Mouse (Mus musculus) ES-CJ7 (cell line): ENCODE results near the gene Cntnap5c.

ENCODE experiments used
- DNase-seq: peaks from one replicate; pipeline ENCODE4 v3.0.0; 2011; ENCODE audit warnings: low read depth, low spot score

Gene Cntnap5c

GRCm38 (mm10) chr17:58003322-58003721, 234.0 kb downstream of the Cntnap5c start:
- DNase-seq = no peak

GRCm38 (mm10) chr17:58004491-58004890, 235.1 kb downstream of the Cntnap5c start:
- DNase-seq = no peak

- no peak for DNase-seq
Observed at GRCm38 (mm10) chr17:58041178-58041577, 271.8 kb downstream of the Cntnap5c start.

GRCm38 (mm10) chr17:58045149-58045548, 275.8 kb downstream of the Cntnap5c start:
- no peak for DNase-seq

- no peak for DNase-seq
Observed at GRCm38 (mm10) chr17:58069912-58070311, 300.5 kb downstream of the Cntnap5c start.

GRCm38 (mm10) chr17:58082676-58083075, 313.3 kb downstream of the Cntnap5c start:
- no peak for DNase-seq

- DNase-seq = no peak
Observed at GRCm38 (mm10) chr17:58104505-58104904, 335.1 kb downstream of the Cntnap5c start.

GRCm38 (mm10) chr17:58107901-58108300, 338.5 kb downstream of the Cntnap5c start:
- DNase-seq = no peak

- DNase-seq = no peak
Observed at GRCm38 (mm10) chr17:58108335-58108734, 339.0 kb downstream of the Cntnap5c start.

GRCm38 (mm10) chr17:58187171-58187570, 417.8 kb downstream of the Cntnap5c start:
- no peak for DNase-seq

GRCm38 (mm10) chr17:58201148-58201547, 431.8 kb downstream of the Cntnap5c start:
- DNase-seq = no peak

- no peak for DNase-seq
Observed at GRCm38 (mm10) chr17:58268058-58268457, 498.7 kb downstream of the Cntnap5c start.

GRCm38 (mm10) chr17:58351310-58351709, 581.9 kb downstream of the Cntnap5c start:
- DNase-seq = no peak

GRCm38 (mm10) chr17:58356224-58356623, 586.9 kb downstream of the Cntnap5c start:
- no peak for DNase-seq

GRCm38 (mm10) chr17:58363582-58364267, 594.4 kb downstream of the Cntnap5c start:
- no peak for DNase-seq

- no peak for DNase-seq
Observed at GRCm38 (mm10) chr17:58370089-58370488, 600.7 kb downstream of the Cntnap5c start.

GRCm38 (mm10) chr17:58407769-58408168, 638.4 kb downstream of the Cntnap5c start:
- DNase-seq = no peak

GRCm38 (mm10) chr17:58408756-58409155, 639.4 kb downstream of the Cntnap5c start:
- no peak for DNase-seq

- no peak for DNase-seq
Observed at GRCm38 (mm10) chr17:58437443-58437842, 668.1 kb downstream of the Cntnap5c start.
